13 mouse cellular contexts compared by ENCODE assay signal in the genomic region with DNA sequence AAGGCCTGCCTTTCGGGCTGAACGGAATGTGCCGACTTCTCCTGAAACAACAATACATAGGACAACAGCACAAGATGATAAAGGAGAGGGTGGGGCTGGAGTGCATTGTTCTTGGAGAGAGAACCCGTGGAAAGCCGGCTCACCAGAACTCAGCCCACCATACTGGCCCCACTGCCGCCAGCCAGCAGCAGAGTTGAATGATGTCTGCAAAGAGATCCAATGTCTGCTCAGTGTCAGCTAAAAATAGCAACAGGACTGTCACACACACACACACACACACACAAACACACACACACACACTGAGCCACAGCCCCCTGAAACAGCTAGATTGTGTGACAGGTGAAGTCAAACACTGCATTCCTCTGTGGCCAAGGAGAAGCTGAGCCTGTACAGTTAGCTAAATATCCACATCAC. TPM values are rescaled to one million over a fixed set of nuclear protein-coding genes. Genes with fewer than 3 reads are reported as not detected.
DNase-seq lines count a peak whose midpoint lies in the region; ATAC-seq and TF ChIP-seq lines count a peak whose summit lies in the region.
"Had no signal": no experiment of that assay in that cellular context is flagged by ENCODE, and none has a peak within 500 bp of the region (broad histone marks: within the 10 kb centered on the region; RNA-seq: fewer than 3 reads in every experiment).

No protein-coding gene starts in this region.

- H3K4me3 ChIP-seq in hindbrain, embryonic 15.5 days, result no peak overlapping the region
- H3K4me3 ChIP-seq in hindbrain, embryonic 14.5 days (replicated peaks; ENCODE audit: low read length), result no peak overlapping the region
- H3K4me3 ChIP-seq in hindbrain, postnatal 0 days (ENCODE audit: low read length), result no peak overlapping the region
- H3K4me3 ChIP-seq in layer of hippocampus, adult 2 months, result no peak overlapping the region
- H3K4me3 ChIP-seq: embryonic facial prominence, embryonic 13.5 days had no signal

- no peak for DNase-seq in hindbrain, embryonic 14.5 days (ENCODE audit: low spot score)
- DNase-seq in 3T3-L1 (ENCODE audit: low read depth, low spot score), result peak; percentile 43
- DNase-seq in embryo, embryonic 11 days, result peak; percentile 24
- no peak for DNase-seq in hindbrain, postnatal 0 days (ENCODE audit: low spot score)
- no peak for DNase-seq in thymus, postnatal 25 days
- DNase-seq in layer of hippocampus, adult 2 months (ENCODE audit: low spot score in 2 of 2), result no peak
- DNase-seq in urinary bladder, adult 2 months (ENCODE audit: low spot score), result no peak
- DNase-seq: kidney, postnatal 10 days; lung, postnatal 14 days; thymus, adult 18-20 months had no signal

- H3K9ac ChIP-seq in hindbrain, embryonic 15.5 days, result no peak overlapping the region
- H3K9ac ChIP-seq in hindbrain, embryonic 14.5 days, result no peak overlapping the region
- H3K9ac ChIP-seq in hindbrain, postnatal 0 days (replicated peaks; ENCODE audit: low read length), result no peak overlapping the region
- H3K9ac ChIP-seq: embryonic facial prominence, embryonic 13.5 days had no signal

- H3K27me3 ChIP-seq in hindbrain, embryonic 15.5 days, result no peaks in the 10 kb centered on the region
- H3K27me3 ChIP-seq in hindbrain, embryonic 14.5 days (ENCODE audit: control insufficient read depth, insufficient read depth, low read length), result no peaks in the 10 kb centered on the region
- no peaks in the 10 kb centered on the region for H3K27me3 ChIP-seq in hindbrain, postnatal 0 days (ENCODE audit: insufficient read depth, low read length)
- H3K27me3 ChIP-seq: embryonic facial prominence, embryonic 13.5 days had no signal

- H3K36me3 ChIP-seq in hindbrain, embryonic 15.5 days, result no peaks in the 10 kb centered on the region
- no peaks in the 10 kb centered on the region for H3K36me3 ChIP-seq in hindbrain, embryonic 14.5 days (replicated peaks; ENCODE audit: control insufficient read depth, insufficient read depth)
- no peaks in the 10 kb centered on the region for H3K36me3 ChIP-seq in hindbrain, postnatal 0 days (ENCODE audit: insufficient read depth, low read length)
- H3K36me3 ChIP-seq: embryonic facial prominence, embryonic 13.5 days had no signal

- no peak for TF ChIP-seq CTCF in hindbrain, postnatal 0 days (IDR thresholded peaks at IDR 0.05; ENCODE audit: low read depth)
- TF ChIP-seq CTCF in layer of hippocampus, adult 2 months (conservative IDR thresholded peaks at IDR 0.05), result no peak

- peak overlapping the region; percentile 13; the same call in 1 of the 2 replicates for H3K4me2 ChIP-seq in hindbrain, embryonic 15.5 days
- H3K4me2 ChIP-seq in hindbrain, embryonic 14.5 days (replicated peaks), result no peak overlapping the region
- no peak overlapping the region for H3K4me2 ChIP-seq in hindbrain, postnatal 0 days (ENCODE audit: low read depth, low read length)
- H3K4me2 ChIP-seq: embryonic facial prominence, embryonic 13.5 days had no signal

- H3K4me1 ChIP-seq in hindbrain, embryonic 15.5 days (replicated peaks), result peaks cover 9% of the 10 kb centered on the region; the same call in 1 of the 2 replicates
- H3K4me1 ChIP-seq in hindbrain, embryonic 14.5 days (replicated peaks; ENCODE audit: control insufficient read depth, insufficient read depth, low read length), result peaks cover 5% of the 10 kb centered on the region; the same call in 1 of the 2 replicates
- H3K4me1 ChIP-seq in hindbrain, postnatal 0 days (ENCODE audit: insufficient read depth, low read length), result no peaks in the 10 kb centered on the region

- WGBS in hindbrain, embryonic 15.5 days, result 9% methylated on average over 6 of the region's 6 CpGs
- 7% methylated on average over 6 of the region's 6 CpGs for WGBS in hindbrain, embryonic 14.5 days
- WGBS in hindbrain, postnatal 0 days, result 8% methylated on average over 6 of the region's 6 CpGs

- no peak overlapping the region for H3K27ac ChIP-seq in hindbrain, embryonic 15.5 days (replicated peaks)
- H3K27ac ChIP-seq in hindbrain, embryonic 14.5 days, result no peak overlapping the region
- H3K27ac ChIP-seq in hindbrain, postnatal 0 days, result no peak overlapping the region
- no peak overlapping the region for H3K27ac ChIP-seq in layer of hippocampus, adult 2 months
- H3K27ac ChIP-seq: embryonic facial prominence, embryonic 13.5 days had no signal

- no peaks in the 10 kb centered on the region for H3K9me3 ChIP-seq in hindbrain, embryonic 15.5 days
- no peaks in the 10 kb centered on the region for H3K9me3 ChIP-seq in hindbrain, embryonic 14.5 days (ENCODE audit: control insufficient read depth, low read length)
- H3K9me3 ChIP-seq in hindbrain, postnatal 0 days (ENCODE audit: low read length), result no peaks in the 10 kb centered on the region
- H3K9me3 ChIP-seq: embryonic facial prominence, embryonic 13.5 days had no signal

- 0 out of 2 replicates have a peak, but pooled peaks have one; percentile 43 for ATAC-seq in hindbrain, embryonic 15.5 days (ENCODE audit: low FRiP score, low read depth)
- ATAC-seq in hindbrain, embryonic 14.5 days (ENCODE audit: low FRiP score), result no peak
- ATAC-seq in hindbrain, postnatal 0 days, result peak; percentile 43; the same call in 1 of the 2 replicates

RNA-seq across cellular contexts. Expression of a gene that starts 58.9 kb away (rescaled TPM):
- not detected in 2 replicates for polyA plus RNA-seq in hindbrain, embryonic 15.5 days (2015; fragmentation: Nextera tagmentation; extraction: Ambion mirVana)
- polyA plus RNA-seq in hindbrain, embryonic 14.5 days (2014; fragmentation: Nextera tagmentation; extraction: Ambion mirVana), result not detected in 2 replicates
- total RNA-seq in hindbrain, postnatal 0 days (2014; rRNA removed), result not detected in 2 replicates
- not detected in 2 replicates for polyA plus RNA-seq in hindbrain, postnatal 0 days (2015; fragmentation: Nextera tagmentation; extraction: Ambion mirVana)
- total RNA-seq in layer of hippocampus, adult 2 months (2021), result not detected
- polyA plus RNA-seq in urinary bladder, adult 2 months (2012; rRNA removed), result 1.7 and 2.2 TPM in 2 replicates
- total RNA-seq: left cerebral cortex, postnatal 10 days had no signal
- polyA plus RNA-seq: embryonic facial prominence, embryonic 13.5 days had no signal

Comparison
In these comparisons a context has a peak if more than half of its experiments do, and no peak if none do; other contexts are left out.
1. DNase-seq: peak in 3T3-L1 (single experiment) and embryo, embryonic 11 days (single experiment); none in hindbrain, embryonic 14.5 days (single experiment), hindbrain, postnatal 0 days (single experiment), thymus, postnatal 25 days (single experiment), layer of hippocampus, adult 2 months (0 of 2) and urinary bladder, adult 2 months (single experiment).